Mouse (Mus musculus) spleen, adult 2 months (tissue): ENCODE results near the gene Cep290. TPM values are rescaled to one million over a fixed set of nuclear protein-coding genes. Genes with fewer than 3 reads are reported as not detected.
A peak's percentile ranks its signal among the peaks of the same experiment; 100 is the strongest.

Source experiments
- DNase-seq, 2 experiments: peaks; one replicate each; pipeline versions ENCODE4 v3.0.0 to v3.0.0-alpha.2; 2012 to 2021; ENCODE audit warnings: low spot score in 2 of 2, low read depth in 1 of 2
- H3K27ac ChIP-seq: fragments of 200-500 bp; 2 replicates; pipeline ENCODE4 v1.5.1; 2012; ENCODE audit warnings: low read length, inconsistent platforms; ENCODE audit not compliant: insufficient read depth
- H3K27me3 ChIP-seq: fragments of 200-500 bp; 2 replicates; pipeline ENCODE4 v1.6.1; 2012; ENCODE audit warnings: mild to moderate bottlenecking, moderate library complexity, low read length, inconsistent platforms; ENCODE audit not compliant: control insufficient read depth, insufficient read depth
- H3K36me3 ChIP-seq: fragments of 200-500 bp; 2 replicates; pipeline ENCODE4 v1.6.1; 2012; ENCODE audit warnings: mild to moderate bottlenecking, low read length, inconsistent platforms; ENCODE audit not compliant: control insufficient read depth, insufficient read depth
- H3K4me1 ChIP-seq: fragments of 200-500 bp; 2 replicates; pipeline ENCODE4 v1.6.1; 2011; ENCODE audit warnings: inconsistent platforms; ENCODE audit not compliant: control insufficient read depth, insufficient read depth, insufficient read length
- H3K4me3 ChIP-seq: fragments of 200-500 bp; 2 replicates; pipeline ENCODE4 v1.5.1; 2011; ENCODE audit warnings: mild to moderate bottlenecking, inconsistent platforms; ENCODE audit not compliant: insufficient read depth, insufficient read length; ENCODE audit errors: extremely low read depth
- CTCF ChIP-seq: fragments of 200-500 bp; IDR thresholded peaks from 2 replicates; pipeline ENCODE4 v1.5.1; 2011; ENCODE audit warnings: mild to moderate bottlenecking, inconsistent platforms; ENCODE audit not compliant: insufficient read depth, insufficient read length, insufficient replicate concordance; ENCODE audit errors: extremely low read depth
- POLR2A ChIP-seq: fragments of 200-500 bp; IDR thresholded peaks from 2 replicates; pipeline ENCODE4 v1.6.1; 2011; ENCODE audit warnings: low read depth, low read length, inconsistent platforms
- WGBS: fragments of 180-500 bp; shearing (Covaris S2); methylation state at CpG from one replicate; pipeline ENCODE4 v1.1.7; 2018; 5-methylcytosine and 5-hydroxymethylcytosine counted together
- polyA plus RNA-seq: library from polyadenylated mRNA; depleted of rRNA; stranded (reverse); fragments of >200 nt; gene quantifications from 2 replicates; pipeline ENCODE4 v1.2.3, GENCODE M21; 2012; rRNA removed

The Cep290 gene
- 0.09 and 0.13 TPM in 2 replicates for polyA plus RNA-seq

DNA sequence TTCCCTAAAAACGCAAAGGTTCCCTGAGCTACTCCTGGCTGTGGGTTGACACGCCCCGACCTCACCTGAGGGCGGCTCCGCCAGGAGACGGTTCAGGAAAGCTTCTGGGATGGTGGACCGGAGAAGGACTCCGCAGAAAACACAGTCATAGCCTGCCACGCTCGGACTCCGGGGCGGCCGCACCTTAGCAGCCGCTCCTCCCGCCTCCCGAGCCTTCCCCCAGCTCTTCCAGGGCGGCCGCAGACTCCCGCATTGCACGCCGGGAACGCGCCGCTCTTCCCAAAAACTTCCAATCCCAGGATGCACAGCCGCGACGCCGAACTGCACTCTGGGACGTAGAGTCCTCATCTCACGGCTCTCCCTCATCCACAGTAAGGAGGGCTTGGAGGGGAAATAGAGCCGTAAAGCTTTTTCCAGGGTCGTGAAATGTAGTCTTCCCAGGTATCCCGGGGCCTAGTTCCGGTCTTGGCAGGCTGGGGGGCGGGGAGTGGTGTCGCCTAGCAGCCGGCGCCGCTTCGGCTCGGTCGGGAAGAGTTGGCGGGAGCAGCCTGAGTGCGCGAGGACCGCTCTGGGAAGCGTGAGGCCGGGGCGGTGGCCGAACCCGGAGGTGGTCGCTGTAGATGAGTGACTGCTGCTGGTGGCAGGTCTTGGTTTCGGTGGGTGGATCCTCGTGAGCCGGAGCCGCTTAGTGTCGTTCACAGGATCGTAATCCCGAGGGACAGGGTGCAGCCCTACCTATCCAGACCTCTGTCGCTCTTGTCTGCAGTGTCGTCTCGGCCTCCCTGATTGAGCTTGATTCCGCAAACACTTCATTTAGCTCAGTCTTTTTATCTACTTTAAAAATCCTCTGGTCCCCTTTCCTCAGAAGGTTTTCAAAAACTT lies at the start of gene Cep290, which contains the start of gene Tmtc3:
Gene Cep290, plus strand, starts transcription at position 462 of the 882 bp plus-strand sequence.
Gene Tmtc3, minus strand, starts transcription at position 254 of the 882 bp plus-strand sequence.
- Histone ChIP-seq H3K27ac (peak within 1 kb of the TSS; percentile 13; the same call in 1 of the 2 replicates), H3K4me1 (no peaks in the 10 kb centered on the region), H3K4me3 (peak within 1 kb of the TSS; percentile 82), H3K27me3 (no peaks in the 10 kb centered on the region), H3K36me3 (no peaks in the 10 kb centered on the region)
- no peak for TF ChIP-seq POLR2A
- peak in 1 of 2 experiments; percentile 51 for DNase-seq
- WGBS = under 1% methylated on average over 63 of the region's 63 CpGs

DNA sequence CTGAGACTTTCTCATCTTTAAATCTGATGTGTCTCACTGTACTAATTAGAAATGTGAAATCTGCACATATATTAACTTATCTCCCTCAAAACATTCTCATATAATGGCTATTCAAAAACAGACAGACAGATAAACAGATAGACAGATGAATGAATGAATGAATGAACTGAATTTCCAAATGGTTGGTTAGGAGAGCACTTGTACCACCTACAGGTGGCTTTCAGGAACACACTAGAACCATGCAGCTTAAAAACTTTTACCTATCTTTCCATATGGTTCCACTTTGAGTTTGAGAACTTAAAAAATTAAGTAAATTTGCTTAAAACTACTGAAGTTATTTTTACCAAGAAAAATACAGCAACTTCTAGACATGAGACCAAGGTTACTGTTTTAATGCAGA lies 38.0 kb upstream of the Cep290 start:
- Histone ChIP-seq H3K4me1 (no peaks in the 10 kb centered on the region), H3K27me3 (no peaks in the 10 kb centered on the region), H3K27ac (no peak overlapping the region), H3K4me3 (no peak overlapping the region), H3K36me3 (no peaks in the 10 kb centered on the region)
- DNase-seq = no peak
- TF ChIP-seq CTCF (no peak), POLR2A (no peak)

DNA sequence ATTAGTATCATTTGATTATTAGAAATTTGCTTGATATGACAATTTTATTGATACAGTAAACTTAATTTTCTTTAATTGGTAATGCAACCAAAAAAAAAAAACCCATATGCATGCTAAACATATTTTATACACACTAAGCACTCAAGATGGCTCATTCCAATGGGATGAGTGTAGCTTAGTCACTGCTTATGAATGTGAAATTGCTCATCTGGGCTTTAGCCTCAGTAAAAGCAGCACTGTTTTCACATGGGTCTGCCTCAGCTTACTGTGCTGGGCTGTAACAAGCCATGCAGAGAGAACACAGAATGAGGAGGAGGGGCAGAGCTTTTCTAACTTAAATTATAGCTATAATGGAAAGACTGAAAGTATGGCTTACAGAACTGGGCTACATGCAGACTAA lies 26.8 kb upstream of the Cep290 start:
- Histone ChIP-seq H3K36me3 (0 out of 2 replicates have a peak, but pooled peaks cover 1% of the 10 kb centered on the region), H3K27ac (no peak overlapping the region), H3K4me3 (no peak overlapping the region), H3K4me1 (no peaks in the 10 kb centered on the region), H3K27me3 (no peaks in the 10 kb centered on the region)
- DNase-seq = no peak
- TF ChIP-seq CTCF (no peak), POLR2A (no peak)

DNA sequence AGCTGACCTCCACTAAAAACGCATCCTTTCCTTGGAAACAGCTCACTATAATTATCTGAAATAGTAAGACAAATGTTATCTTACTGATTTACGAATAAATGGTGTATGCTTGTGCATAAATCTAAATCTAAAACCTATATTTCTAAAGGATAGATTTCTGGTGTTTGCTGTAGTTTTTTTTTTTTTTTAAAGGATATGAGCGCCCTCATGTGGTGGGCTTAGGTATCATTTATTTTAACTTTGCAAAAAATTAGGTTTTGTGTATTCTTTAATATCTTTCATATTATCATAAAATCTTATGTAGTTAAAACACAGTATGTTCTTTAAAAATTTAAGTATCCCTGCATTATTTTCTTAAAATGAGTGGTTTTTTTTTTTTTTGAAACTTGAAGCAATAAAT lies 12.3 kb upstream of the Cep290 start:
- no peak for DNase-seq
- 52% methylated on average over 3 of the region's 3 CpGs for WGBS

DNA sequence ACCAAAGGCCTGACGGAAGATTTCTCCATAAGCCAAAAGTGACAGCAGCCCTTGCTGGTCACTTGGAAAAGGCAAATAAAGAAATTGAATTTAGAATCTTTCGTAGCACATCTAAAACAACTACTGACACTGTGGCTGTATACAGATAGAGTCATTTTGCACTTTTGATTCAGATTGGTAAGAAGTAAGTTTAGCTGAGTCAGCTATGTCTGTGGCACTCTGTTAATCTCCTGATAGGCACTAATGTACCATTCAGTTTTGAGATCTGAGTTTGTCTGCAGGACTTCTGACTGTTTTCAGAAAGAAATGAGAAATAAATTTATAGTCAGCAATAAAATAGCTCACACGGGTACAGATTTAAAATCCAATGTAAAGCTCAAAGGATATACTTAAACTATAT lies 7.8 kb upstream of the Cep290 start:
- H3K27ac ChIP-seq = no peak overlapping the region
- H3K36me3 ChIP-seq = 0 out of 2 replicates have a peak, but pooled peaks cover 2% of the 10 kb centered on the region
- DNase-seq = no peak
- 95% methylated on average over 3 of the region's 3 CpGs for WGBS
- H3K27me3 ChIP-seq = no peaks in the 10 kb centered on the region
- TF ChIP-seq CTCF = no peak
- TF ChIP-seq POLR2A = no peak
- no peak overlapping the region for H3K4me3 ChIP-seq
- no peaks in the 10 kb centered on the region for H3K4me1 ChIP-seq

More for the DNA sequence above, 12.3 kb upstream of the Cep290 start:
- Histone ChIP-seq H3K4me1 (no peaks in the 10 kb centered on the region), H3K27me3 (no peaks in the 10 kb centered on the region), H3K36me3 (0 out of 2 replicates have a peak, but pooled peaks cover 2% of the 10 kb centered on the region), H3K27ac (no peak overlapping the region), H3K4me3 (no peak overlapping the region)
- TF ChIP-seq POLR2A = no peak
- no peak for TF ChIP-seq CTCF

DNA sequence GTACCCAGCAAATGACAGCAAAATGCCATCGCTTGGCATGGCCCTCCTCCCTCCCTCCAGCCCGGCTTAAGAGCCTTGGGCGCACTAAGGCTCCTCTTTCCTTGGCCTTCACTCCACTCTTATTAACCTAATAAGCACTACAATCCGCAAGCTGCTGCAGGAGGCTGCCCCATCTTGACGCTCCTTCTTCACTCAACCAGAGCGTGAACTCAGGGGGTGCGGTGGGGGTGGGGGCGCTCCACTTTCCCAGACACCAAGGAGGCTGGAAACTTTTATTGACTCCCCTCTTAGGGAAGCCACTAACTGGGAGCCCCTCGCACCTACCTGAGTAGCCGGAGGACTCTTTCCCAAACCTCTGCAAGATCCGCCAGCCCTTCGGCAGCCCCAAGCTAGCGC lies 659 bp upstream of the Cep290 start:
- Histone ChIP-seq H3K27me3 (no peaks in the 10 kb centered on the region), H3K27ac (peak overlapping the region; percentile 13; the same call in 1 of the 2 replicates), H3K4me1 (no peaks in the 10 kb centered on the region), H3K36me3 (no peaks in the 10 kb centered on the region), H3K4me3 (peak overlapping the region; percentile 82)
- DNase-seq = no peak
- under 1% methylated on average over 13 of the region's 13 CpGs for WGBS
- TF ChIP-seq CTCF (no peak), POLR2A (no peak)

DNA sequence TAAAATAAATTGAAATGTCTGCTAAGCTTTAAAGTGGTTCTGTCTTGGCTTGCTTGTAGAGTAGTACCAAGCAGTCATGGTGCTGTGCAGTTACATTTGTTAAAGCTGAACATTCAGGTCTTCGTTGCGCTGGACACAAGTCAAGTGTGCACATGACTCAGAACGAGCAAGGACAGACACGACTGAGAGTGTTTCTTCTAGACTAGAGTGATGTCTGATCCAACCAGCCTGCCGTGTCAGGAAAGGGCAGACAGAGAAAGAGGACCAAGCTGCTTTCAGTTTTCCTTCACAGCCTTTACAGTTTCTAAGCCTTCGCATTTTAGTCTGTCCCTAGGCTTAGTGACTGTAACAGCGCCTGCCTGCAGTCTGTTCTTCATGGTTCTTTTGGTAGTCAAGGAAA lies 4.6 kb downstream of the Cep290 start:
- no peaks in the 10 kb centered on the region for H3K36me3 ChIP-seq
- TF ChIP-seq CTCF (no peak), POLR2A (no peak)
- WGBS = 92% methylated on average over 7 of the region's 7 CpGs
- no peak for DNase-seq
- no peaks in the 10 kb centered on the region for H3K4me1 ChIP-seq
- no peak overlapping the region for H3K4me3 ChIP-seq
- H3K27ac ChIP-seq = no peak overlapping the region
- no peaks in the 10 kb centered on the region for H3K27me3 ChIP-seq
